Mouse (Mus musculus): ENCODE results near the gene Acy3.
A peak's percentile ranks its signal among the peaks of the same experiment; 100 is the strongest.
"Not testable (repeated sequence)": the region's sequence is repeated elsewhere in the genome, so short reads cannot be mapped to it uniquely, and the experiment has no call there.

Gene Acy3

DNA sequence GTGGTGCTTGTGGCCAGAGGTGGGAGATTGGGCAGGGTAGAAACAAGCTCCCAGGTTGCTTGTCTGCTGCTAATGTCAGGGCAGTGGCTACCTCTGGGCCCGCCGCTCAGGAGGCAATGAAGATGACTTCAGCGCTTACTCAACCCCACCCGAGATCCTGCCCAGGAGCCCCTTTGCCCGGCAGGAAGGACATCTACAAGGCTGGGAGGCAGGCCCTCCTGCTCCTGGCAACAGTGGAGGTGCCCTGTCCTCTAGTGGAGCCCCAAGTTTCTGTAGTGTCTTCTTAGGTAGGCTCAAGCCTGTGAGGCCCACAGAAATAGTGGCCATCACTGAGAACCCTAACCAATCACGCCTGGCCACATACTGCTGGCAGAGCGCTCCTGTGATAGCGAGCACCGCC, 18.7 kb downstream of the Acy3 start:
- no peak for DNase-seq

DNA sequence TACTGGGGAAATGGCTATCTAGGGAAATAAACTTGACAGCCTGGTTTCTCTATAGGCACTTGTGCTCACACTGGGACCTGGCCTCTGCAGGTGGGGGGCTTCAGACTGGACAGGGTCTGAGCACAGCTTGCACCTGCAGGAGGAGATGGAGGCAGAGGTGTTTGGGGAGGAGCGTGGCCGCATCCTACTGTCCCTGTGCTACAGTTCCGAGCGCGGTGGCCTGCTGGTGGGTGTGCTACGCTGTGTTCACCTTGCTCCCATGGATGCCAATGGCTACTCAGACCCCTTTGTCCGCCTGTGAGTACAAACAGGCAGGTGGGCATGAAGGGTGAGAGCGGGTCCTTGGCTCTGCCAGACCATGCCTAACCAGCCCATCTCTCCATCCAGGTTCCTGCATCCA, 19.6 kb downstream of the Acy3 start:
- DNase-seq = no peak

DNA sequence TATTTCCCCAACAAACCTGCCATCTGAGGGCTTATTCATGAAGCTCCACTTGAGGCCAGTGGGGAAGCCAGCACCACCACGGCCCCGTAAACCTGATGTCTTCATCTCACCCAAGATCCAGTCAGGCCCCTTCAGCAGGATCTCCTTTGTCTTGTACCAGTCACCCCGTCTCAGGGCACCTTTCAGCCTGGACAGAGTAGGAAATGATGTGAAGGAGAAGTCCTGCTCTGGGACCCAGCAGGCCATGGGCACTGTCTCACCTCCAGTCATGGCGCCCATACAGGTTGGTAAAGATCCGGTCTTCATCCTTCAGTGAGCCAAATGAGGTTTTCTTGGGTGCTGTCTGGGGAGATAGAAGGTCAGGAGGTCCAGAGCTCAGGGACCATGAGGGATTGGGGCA, 24.7 kb downstream of the Acy3 start:
- no peak for DNase-seq

DNA sequence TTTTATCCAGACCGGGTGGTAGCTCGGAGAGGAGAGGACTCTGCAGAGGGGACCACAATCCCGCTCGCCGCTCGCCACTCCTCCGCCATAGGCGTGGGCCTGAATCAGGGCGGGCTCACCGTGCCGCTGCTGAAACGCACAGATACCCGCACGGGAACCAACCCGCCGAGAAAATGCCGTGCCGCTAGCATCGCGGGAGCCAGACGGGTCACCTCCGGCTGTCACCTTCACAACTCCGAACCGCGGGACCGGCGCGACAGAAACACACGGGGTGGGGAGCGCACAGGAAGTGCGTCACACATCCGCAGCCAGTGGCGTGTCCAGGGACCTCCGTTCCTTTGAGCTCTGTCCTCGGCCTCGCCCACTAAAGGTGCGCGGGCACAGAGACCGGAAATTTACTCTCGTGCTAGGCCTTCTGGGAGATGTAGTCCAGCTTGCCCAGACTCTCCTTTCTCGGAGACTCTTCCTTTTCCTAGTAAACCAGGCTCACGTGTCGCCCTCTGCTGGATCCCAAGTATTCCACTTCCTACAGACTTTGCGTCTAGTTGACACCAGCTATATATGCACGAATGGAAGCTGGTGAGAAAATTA, 26.2 kb downstream of the Acy3 start, which contains the start of gene Ndufv1:
TSS of gene Ndufv1 (minus strand) at position 375 of the 591 bp plus-strand sequence.
- DNase-seq = peak; percentile 96 to 98

DNA sequence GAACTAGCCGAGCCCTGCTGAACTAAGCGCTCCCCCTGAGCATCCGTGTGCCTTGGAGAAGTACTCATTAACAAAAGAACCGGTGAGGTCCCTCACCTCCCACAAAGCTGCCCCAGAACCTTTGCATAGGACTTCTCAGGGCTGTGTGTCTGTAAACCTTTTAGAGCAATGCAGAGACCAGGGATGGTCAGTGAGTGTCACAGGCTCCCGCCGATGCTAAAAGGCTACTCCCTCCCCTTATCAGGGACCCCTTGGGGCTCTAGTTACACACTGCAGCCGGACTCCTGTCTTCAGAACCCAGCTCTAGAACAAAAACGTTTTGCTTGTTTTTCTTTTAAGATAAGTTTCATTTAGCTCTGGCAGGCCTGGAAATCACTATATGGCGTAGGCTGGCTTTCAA, 26.7 kb downstream of the Acy3 start:
- DNase-seq = no peak

DNA sequence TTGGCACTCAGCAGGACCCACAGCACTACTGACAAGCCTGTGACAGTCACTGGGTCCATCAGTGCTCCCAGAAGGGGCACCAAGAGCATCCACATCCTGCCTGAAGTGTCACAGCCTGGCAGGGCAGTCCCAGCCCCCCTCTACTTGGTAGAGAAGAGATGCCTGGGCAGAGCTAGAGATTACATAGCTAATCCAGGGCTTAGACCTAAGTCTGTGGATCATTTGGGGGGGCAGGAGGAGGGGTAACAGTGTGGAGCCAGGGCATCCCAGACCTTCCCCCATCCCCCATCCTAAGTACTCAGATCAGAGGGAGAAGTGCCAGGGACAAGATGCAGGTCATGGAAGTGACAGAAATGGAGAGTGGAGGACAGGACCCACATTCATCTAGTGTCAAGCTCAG, 28.4 kb downstream of the Acy3 start:
- no peak for DNase-seq

DNA sequence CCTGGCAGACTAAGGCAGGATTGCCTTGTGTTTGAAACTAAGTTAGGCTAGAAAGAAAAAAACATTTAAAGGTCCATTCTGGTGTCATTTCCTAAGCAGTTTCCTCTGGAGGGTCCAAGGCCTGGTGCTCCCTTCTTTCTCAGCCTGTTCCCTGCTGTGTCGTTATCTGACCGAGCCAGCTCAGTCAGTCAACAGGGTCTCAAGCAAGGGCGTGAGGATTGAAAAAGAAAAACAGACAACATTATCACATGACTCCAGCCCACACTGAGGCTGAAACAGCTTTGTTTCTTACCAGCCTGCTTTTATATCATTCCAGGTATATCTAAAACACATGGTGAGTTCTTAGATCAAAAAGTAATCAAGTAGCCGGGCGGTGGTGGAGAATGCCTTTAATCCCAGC, 29.3 kb downstream of the Acy3 start:
- no peak for DNase-seq

DNA sequence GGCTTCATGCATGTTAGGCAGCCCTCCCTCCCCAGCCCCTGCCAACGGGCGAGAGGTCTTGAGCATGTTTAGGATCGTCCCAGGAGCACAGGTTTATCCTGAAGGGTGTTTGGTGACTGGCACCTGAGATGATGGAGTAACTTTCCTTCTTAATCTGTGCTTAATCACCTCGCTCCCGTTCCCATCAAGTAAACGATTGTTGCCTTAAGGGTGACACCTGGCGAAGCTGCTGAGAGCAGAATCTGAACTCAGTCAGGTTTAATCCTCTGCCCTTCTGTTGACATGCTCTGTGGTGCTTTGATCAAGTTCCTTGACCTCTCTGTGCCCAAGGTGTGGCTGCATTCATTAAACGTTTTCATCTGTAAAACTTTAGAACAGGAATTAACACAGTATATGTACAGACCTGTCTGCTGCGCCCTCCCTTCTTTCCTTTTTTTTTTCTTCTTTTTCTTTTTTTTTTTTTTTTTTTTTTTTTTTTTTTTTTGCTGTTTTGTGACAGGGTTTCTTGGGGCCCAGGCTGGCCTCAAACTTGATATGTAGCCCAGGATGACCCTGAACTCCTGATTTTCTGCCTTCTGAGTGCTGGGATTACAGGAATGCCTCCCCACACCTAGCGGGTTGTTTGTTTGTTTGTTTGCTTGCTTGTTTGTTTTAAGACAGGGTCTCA, 31.7 kb downstream of the Acy3 start:
- no peak for DNase-seq

DNA sequence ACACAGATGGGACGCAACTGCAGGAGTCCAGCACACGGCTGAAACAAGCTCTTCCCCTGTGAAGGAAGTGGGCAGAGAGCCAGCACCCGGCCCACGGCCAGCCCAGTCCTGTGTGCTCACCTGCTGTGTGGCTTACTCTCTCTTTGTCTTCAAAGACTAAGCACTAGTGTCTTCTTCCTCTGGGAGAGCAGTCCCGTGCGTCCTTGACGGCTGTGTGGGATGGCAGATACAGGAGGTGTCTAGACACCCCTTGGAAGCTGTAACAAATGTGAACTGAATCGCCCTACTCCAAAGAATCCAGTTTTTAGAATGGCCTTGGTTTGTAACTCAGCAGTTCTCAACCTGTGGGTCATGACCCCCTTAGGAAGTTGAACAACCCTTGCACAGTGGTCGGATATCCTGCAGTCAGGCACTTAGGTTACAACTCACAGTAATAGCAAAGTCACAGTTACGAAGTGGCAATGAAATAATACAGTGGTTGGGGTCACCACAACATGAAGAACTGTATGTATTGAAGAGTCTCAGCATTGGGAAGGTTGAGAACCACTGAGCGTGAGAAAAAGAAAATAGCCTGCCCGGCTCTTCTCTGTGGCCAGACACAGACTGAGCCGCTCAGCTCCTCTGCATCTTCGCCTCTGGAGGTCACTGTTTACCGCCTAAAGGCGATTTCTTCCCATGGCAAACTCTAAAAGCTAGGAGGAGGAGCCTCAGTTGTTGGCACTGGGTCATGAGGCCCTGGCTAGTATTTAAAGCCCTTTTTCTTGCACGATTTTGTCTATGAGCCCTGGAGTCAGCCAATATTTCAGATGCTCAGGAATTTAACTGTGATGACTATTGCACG, 32.6 kb downstream of the Acy3 start:
- no peak for DNase-seq

DNA sequence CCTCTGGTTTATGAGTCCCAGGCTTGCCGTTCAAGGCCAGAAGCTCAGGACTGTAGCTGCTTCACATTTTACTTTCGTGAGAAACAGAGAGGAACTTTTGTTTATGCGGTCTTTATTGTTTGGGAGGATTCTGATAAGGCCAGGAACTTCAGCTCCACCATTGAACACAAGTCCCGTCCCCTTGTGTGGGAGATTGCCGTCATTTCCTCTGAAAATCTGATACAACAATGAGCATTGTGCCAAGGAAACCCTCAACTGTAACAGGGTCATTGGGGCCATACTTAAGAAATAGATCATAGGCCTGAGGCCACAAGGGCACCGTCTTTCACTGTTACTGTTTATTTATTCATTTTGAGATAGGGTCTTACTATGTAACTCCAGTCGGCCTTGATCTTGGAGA, 36.8 kb downstream of the Acy3 start:
- no peak for DNase-seq

DNA sequence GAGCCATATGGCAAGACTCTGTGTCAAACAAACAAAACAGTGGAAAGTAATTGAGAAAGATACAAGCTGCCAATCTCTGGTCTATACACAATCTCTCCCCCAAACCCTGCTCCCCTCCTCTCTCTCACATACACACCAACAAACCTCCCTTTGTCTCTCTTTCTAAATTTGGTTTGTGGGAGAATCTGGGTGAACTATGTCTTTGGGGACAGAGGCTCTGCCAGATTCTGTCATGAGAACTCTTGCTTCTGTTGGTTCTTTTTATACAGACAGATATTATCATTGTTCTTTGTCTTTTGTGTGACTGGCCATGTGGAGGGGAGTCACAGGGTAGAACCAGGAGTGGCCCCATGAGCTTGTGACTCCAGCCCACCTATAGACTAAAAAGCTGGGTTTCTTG, 41.2 kb downstream of the Acy3 start:
- no peak for DNase-seq

DNA sequence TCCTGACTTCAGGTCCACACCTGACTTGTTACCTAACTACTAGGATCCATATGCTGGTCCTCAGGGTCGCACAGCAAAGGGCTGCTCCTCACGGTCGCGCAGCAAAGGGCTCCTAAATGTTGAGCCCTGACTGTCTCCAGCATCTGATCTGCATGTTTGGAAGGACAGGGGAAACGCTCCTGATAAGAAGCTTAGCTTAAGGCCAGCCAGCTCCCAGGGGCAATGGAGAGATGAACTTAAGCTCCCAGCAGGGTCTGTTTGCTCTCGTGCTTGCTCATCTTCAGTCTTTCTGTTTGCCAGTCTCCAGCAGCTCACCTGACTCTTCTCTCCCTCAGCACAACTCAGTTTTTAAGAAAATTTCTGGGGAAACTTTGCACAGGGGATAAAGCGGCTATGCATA, 46.3 kb downstream of the Acy3 start:
- no peak for DNase-seq

DNA sequence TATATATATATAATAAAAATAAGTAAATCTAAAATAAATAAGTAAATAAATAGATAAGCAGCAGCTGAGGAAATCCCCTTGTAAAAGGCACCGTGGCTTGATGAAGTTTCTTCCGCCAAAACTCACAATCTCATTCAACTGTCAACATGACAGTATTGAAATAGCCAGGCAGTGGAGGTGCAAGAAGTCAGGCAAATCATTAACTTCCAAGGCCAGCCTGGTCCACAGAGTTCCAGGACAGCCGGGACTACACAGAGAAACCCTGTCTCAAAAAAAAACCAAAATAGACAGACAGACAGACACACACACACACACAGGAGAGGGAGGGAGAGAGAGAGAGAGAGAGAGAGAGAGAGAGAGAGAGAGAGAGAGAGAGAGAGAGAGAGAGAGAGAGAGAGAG, 46.9 kb downstream of the Acy3 start:
- DNase-seq = no peak

DNA sequence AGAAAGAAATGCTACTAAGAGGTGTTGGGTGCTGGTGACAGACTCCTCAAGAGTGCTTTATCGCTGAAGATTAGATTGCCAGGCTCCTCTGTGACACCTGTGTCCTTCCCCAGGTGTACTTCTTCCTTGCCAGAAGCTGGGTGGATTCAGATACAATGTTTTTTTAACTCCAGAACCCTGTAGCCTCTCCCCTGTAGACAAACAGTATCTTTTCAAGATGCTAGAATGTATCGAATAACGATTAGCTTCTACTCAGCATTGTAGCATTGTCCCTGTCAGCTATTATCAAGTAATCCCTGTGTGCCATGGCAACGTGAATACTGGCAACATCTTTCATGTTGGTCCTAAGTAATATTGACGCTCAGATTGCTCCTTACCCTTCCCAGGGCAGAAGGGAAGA, 47.4 kb downstream of the Acy3 start:
- DNase-seq = no peak

DNA sequence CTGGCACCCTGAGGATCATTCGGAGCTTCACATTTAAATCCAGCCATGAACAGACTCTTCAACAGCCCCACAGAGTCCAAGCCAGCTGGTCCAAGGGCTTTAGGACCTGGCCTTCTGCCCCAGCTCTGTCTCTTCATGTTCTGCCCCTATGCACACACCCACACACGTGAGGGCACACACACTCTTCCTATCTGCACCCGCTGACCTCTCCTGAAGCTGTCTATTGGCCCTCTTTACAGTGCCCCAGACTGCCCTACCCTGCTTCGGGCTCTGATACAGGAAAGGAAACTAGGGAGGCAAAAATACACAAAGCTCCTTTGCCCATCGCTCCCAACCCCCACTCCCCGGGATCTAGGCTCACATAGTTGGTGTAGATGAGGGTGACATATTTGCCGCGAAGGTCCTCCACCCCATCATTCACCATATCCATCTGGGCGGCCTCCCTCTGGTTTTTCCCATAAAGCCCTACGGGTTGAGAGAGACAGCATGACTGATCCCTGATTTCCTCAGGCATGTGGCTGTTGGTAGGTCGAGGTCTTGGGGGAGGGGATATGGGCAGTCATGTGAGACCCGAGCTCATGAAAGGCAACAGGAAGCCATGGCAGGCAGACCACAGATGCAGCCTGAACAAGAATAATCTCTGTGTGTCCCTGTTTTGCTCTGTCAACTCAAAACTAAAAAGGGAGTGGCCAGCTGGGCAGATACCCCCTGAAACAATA, 50.1 kb downstream of the Acy3 start:
- no peak for DNase-seq

DNA sequence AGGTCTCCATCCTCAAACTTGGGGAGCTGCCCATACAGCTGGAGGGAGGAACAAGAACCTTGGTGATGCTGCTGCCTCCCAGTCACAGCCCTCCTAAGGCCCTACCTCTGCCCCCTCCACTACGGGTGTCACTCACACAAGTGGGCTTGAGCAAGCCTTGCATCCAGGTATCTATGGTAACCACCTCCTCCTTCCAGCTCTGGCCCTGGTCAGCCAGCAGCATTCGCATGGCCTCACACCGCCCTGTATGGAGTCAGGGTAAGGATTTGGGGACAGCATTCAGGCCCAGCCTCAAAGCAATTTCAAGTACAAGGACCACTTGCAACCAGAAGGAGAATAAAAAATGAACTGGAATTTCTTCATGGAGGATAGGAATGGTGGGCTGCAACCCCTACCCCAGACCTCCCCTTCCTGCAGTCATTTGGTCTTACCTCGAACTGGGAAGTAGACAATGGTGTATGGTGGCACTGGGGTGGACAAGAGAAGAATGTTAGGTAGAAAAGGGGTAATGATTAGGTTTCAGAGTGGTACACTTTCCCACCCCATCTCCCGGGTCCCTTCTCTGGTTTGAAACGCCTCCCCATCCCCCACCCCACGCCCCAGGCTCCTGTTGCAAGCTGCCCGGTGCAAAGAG, 50.9 kb downstream of the Acy3 start:
- not testable (repeated sequence) for DNase-seq

DNA sequence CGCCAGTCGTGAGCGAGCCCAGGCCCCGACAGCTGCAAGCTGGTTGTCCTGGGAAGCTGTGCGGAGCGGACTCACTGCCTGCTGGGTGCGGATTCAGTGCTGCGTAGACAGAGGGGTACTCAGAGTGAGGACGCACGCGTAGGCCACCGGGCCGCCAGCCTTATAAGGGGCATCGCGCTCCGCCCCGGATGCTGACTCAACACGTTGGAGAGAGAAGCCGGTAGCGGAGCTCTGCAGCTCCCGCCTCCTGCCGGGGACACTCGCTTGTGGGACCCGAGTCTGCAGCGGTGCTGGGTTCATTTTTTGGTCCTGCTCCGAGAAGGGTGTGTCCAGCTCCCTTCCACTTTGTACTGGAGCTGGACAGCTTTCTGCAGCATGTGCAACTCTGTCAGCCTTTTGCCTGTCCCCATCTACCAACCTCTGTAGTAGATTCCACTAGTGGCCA, 51.4 kb downstream of the Acy3 start, which contains the start of gene Gstp1:
TSS of gene Gstp1 (minus strand) at position 198 of the 445 bp plus-strand sequence.
- peak; percentile 80 to 84 for DNase-seq

Measured in thymus, adult 18-20 months (tissue).